Mouse (Mus musculus) ES-Bruce4 (cell line): ENCODE results near the gene Stx6.

Experiments used
- CTCF ChIP-seq: IDR thresholded peaks from one replicate; pipeline ENCODE4 v1.8.1; 2011; ENCODE audit warnings: low read depth, low read length
- EP300 ChIP-seq: IDR thresholded peaks from 2 replicates; pipeline ENCODE4 v1.6.1; 2011; ENCODE audit warnings: low read depth, low read length; ENCODE audit not compliant: insufficient read depth
- POLR2A ChIP-seq: IDR thresholded peaks from one replicate; pipeline ENCODE4 v1.8.1; 2011; ENCODE audit warnings: low read length; ENCODE audit not compliant: insufficient read depth

DNA sequence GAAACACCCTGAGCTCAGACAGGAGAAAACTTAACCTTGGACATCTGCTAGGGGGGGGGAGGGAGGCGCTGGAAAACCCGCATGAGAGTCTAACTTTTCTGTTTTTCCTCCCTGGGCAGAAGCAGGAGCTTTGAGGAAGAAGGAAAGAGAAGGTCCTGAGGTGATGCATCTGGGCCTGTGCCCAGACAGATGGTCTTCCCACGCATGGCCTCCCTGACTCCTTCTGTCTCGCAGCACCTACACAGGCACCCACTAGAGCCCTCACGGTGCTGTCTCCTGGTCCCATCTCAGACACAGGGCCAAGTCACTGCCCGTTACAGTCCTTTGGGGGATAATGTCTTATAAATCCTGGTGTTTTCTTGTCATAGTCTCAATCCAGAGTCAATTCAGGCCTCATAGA is 74.3 kb downstream of the Stx6 start:
- TF ChIP-seq CTCF (no peak), POLR2A (no peak), EP300 (no peak)
